Mouse (Mus musculus) layer of hippocampus, adult 18-20 months (tissue): ENCODE data around the gene Tmem174. TPM values are rescaled to one million over a fixed set of nuclear protein-coding genes. Genes with fewer than 3 reads are reported as not detected.

ENCODE experiments used
- DNase-seq, 2 experiments: peaks; one replicate each; pipeline ENCODE4 v3.0.0; 2022; ENCODE audit warnings: low spot score in 2 of 2
- total RNA-seq, 2 experiments: library from RNA; stranded (reverse); gene quantifications; 2 replicates each; pipeline ENCODE4 v1.2.3; 2021

The Tmem174 gene
- total RNA-seq, 2 experiments from 2014 or later = 0.27 TPM; not detected in 1

DNA sequence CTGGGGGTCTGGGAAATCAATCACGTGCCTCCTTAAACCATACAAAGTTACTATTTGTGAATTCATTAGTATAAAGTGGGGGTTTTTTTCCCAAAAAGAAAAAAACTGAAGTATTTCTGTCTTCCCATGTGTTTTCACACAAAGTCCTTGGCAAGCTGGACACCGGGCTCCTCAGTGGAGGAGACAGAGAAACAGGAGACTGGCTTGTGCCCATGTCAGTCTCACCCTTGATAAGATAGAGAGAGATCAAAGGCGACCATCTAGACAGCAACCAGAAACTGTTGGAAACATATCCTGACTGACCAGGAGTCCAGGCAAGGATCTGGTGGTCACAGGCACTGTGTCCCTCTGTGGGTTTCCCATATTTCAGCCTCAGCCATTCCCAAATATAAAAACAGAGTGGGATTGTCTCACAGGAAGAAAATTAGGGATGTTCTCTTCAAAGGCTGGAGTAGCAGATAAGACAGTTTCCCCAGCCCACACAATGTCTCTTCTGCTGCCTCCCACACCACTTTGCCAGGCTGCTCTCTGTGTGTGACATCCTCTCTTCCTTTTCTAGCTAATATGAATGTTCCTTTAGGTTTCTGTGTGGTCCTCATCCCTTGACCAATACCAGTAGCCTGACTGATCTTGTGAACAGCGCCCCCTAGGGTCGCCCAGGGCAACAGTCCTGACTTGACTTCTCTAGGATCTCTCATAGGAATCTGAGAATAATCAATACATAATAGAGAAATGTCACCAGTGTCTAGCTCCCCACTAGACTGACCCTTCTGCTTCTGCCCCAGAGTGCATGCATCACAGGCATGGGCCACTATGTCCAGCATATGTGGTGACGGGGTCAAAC, 3.3 kb downstream of the Tmem174 start:
- peak; percentile 53 to 69 for DNase-seq

DNA sequence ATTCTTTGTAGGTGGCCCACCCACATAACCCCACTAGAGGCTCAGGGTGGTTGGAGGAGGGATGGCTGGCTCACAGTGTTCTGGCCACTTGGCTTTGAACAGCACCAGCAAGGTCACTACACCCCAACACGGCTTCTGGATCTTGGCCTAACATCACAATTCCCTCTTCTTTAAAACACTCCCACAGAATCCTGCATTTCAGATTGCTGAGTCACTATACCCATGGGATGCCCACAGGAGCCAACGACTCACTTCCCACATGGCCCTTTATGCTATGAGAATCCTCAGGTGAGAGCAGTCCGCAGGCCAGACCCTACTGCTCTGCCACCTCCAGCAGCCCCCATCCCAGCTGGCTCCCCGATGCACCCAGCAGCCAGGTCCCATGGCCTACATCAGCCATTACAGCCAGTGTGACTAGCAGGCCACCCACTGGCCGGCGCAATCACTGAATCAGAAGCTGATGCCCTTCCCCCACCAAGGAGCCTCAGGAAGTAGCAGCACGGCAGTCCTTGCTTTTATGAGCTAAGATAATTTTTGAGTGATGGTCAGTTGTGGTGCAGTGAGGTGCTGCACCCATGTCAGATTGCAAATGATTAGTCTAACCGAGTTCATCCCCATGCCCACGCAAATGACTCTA, 4.8 kb downstream of the Tmem174 start:
- DNase-seq = peak in 1 of 2 experiments; percentile 26

DNA sequence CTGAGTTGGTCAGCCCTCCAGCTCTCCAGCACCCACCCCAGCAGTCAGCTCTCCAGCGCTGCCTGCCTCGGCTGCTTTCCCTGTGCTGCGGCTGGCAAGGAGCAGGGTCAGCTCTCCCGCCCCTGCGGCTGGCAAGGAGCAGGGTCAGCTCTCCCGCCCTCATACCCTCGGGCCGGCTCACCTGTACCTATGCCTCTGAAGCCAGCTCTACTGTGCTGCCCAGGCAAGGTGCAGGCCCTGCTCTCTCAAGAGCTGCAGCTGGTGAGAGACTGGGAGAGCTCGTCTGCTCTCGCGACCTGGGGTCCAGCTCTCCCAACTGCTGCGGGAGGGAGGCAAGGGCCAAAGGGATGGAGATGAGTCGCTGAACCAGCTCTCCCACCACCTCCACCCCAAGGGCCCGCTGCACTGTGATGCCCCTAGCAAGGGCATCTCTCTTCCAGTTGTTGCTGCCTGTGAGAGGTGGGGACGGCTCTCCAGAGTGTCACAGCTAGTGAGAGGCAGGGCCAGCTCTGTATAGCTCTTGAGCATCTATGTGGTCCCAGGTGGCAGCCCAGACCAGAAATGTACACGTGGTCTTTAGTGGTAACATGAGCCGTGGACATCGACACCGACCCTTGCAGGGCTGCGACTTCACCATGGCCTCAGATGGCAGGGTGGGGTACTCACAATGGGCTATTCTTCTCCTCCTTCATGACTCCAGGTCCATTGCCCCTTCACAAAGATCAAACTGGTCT, 5.9 kb downstream of the Tmem174 start:
- no peak for DNase-seq

DNA sequence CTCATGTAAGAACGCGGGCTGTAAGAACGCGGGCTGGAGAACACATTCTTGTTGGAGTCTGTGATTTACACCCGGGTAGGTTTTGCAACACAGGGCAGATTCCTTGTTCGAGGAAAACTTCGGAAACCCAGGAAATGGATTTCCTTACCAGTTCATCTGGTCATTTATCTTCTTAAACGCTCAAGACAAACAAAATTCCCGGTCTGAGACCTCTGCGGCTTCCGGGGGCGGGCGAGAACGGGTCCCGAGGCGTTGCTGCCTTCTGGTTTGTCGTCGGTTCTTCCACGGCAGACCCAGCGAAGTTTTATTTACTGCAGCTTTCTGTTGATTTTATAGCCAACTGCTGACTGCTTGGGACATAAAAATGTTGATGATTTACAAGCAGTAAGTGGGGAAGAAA, 10.5 kb downstream of the Tmem174 start:
- no peak for DNase-seq

DNA sequence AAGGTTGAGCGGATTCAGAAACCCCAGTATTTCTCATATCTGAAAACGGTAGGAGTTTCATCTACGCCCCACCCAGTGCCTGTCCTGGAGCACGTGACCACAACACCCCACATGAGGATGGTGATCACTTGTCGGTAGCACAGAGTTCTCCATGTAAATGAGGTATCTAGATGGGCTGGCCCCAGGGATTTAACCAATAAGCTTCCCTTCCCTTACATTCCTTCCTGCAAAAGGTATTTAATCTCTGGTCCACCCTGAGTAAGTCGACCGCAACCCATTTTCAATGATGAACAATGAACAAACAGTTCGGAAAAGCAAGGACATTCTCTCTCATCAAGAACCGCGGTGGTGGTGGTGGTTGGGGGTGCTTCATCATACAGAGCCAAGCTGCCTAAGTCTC, 12.7 kb downstream of the Tmem174 start:
- DNase-seq = no peak

DNA sequence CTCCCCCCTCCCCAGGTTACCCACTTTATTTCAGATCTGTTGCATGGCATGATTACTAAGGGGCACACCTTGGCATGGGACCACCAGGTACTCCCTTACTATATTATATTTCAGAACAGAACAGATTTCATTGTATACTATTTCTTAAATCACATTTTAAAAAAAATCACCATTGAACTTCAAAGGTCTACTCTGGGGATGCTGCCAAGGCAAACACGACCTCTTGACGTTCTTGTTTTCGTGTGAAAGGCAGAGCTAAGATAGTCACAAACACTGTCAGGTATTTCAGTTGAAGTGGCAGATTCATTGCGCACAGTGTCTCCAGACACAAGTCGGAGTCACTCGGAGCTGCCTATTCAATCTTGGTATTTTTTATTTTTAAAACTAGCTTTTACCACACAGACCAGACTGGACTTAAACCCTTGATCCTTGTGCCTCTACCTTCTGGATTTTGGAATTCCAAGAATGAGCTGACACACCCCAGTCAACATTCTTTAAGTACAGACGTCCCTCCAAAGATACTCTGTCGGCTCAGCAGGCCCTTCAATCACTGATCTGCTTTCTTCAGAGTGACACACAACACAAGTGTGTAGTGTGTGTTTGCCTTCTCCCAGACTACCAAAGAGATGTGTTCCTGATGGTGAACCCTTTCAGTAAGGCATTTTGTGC, 14.2 kb downstream of the Tmem174 start:
- no peak for DNase-seq

DNA sequence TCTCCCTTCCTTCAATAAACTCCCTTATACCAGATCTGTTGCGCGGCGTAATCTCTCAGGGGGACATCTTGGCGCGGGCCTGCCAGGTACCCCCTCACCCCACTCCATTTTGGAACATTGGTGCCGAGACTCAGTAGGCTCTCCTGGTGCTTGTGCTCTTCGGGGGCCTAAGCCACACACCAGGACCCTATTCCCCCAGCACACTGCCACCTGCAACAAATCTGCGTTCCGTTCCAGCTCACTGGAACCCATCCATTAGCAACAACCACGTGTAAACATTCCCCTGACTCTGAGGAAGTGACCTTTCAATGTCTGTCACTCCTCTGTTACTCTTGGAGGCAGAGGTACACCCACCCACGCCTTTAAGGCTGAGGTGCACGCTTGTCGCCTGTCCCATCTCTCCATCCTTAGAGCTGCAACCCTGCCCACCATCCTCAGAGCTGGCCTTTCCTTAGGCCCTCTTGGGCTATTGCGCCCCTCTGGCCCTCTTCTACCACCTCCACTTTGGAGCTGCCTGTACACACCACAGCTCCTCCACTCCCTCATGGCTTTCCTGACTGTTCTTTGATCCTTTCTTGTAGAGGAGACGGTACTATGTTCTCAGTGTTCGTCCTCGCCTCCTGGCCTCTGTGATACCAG, 19.7 kb downstream of the Tmem174 start:
- no peak for DNase-seq

DNA sequence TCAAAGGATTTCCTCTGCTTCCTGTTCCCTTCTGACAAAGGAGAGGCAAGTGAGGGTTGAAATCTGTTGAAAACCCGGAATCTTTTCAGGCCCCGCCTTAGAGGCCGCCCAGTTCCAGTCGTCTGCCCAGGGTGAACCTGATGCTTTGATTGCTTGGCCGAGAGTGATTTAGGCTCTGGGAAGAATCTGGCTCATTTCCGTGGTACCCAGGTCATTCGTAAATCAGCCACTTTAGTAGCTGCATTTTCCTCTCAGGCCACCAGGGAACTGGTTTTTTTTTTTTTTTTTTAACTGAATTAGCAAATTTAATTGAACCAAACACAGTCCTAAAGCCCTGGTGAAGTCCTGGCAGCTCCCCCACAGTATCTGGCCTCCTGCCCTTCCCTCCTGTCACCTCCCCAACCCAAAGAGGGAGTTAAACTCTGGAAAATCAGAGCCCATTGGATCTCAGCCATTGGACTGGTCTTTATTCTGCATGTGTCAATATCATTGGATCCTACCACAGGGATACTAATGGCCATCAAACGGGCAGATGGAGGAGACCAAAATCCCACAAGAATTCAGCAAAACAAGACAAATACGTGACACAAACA, 29.2 kb downstream of the Tmem174 start:
- DNase-seq = no peak

DNA sequence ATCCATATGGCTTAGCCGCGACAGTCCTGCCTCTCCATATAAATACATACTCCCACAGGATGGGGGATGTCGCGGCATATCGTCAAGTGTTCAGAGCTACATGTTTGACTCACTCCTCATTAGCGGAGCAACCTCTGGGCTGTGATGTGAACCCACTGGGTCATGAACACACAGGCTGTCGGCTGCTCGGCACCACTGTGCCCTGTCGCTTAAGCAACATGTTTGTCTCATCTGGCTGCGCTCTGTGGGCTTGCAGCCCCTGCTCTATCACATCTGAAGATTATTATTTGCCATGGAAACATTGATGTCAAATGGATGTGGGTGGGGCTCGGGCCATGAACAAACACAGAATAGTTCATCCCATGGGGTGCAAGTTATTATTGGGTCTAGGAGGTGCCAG, 33.4 kb downstream of the Tmem174 start:
- DNase-seq = no peak

DNA sequence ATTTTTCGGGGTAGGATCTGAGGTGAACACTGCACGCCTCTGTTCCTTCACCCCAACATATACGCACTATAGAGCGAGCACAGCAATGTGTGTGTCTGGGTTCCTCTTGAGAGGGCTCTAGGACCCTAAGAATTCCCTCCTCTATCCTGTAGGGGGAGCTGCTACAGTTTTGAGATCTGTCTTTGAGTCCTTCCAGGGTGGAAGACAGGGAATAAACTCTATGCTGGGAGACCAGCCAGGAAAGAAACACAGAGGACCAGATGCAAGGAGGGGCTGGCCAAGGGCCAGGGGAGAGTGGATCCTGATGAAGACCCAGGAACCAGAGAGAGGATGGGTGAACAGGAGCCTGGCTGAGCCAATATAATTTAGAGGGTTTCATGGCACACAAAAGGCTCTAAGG, 40.5 kb downstream of the Tmem174 start:
- DNase-seq = peak in 1 of 2 experiments; percentile 27

DNA sequence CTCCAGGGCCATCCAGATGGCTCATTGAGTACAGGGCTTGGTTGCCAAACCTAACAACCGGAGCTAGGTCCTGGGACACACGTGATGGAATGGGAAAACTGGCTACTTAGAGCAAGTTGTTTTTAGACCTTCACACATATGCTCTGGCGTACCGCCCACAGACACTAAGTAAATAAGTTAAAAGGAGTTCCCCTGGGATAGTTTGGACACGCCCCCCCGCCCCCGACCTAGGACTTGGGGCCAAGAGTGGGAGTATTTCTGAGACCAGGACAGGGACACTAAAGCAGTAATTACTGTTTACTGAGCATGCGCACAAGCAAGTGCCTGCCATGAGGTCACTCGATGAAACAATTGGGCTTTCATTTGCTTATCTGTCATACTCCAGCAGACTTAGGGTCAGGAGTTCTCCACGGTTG, 42.5 kb downstream of the Tmem174 start:
- no peak for DNase-seq

DNA sequence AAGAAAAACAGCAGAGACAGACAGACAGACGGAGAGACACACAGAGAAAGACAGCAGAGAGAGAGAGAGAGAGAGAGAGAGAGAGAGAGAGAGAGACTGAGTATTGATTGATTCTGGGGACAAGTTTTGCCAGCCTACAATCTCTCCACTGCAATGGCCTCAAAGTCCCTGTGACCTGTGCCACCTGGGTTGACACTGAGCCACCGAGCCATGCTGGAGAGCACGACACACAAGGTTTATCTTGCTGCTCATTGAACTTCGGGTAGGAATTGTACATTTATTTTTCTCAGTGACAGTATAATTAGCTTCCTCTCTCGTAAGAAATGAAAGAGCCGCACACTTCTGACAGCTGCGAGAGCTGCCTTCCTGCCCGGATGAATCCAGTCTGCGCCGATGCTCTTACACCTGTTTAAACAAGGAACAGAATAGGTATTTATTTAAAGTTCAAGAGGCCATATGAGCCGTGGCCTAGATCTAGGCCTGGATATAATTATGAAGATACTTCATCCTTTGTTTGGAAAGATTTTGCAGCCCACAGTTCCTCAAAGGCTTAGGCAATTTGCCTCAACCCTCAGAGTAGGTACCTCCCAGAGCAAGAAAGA, 43.2 kb downstream of the Tmem174 start:
- no peak for DNase-seq

DNA sequence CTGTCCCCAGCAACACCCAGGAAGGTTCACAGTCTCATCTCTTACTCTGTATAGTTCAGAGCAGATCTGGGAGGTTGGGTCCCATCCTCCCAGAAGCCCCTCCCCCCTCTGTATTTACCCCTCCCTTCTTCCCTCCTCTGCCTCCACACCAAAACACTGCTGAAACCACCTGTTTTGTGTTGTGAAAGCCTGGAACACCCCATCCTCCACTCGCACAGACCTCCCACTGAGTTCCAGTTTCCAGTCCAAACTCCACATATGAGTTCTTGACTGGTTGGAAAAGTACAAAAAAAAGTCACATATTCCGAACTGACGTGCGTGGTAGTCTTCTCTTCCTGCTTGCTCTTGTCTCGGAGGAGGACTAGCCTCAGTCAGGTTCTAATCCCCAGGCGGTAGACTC, 45.8 kb downstream of the Tmem174 start:
- DNase-seq = peak in 1 of 2 experiments; percentile 41

DNA sequence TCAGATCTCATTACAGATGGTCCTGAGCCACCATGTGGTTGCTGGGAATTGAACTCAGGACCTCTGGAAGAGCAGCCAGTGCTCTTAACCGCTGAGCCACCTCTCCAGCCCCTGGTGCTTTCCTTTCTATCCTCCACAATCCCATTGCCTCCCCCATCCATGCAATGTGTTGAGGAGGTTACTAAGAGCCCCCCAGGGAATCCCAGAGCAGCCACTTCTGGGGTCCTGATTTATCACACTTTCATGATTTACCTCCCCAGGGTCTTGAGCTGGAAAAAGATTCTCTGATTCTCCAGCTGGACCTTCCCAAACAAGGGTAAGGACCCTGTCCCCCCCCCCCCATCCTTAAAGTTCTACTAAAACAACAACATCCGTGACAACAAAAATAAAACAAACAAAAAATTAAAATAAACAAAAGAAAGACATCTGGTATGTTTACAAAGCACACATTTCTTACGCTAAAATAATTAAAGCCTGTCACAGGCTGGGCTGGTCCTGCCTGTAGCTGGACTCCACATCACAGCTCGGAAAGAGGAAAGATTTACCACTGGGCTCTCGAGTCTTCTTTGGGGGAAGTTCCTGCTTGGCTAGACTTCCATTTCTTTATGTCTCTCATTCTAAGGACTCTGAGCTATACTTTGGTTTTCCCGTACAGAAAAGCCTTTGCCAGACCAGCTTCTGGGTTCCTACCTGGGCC, 46.4 kb downstream of the Tmem174 start:
- no peak for DNase-seq

DNA sequence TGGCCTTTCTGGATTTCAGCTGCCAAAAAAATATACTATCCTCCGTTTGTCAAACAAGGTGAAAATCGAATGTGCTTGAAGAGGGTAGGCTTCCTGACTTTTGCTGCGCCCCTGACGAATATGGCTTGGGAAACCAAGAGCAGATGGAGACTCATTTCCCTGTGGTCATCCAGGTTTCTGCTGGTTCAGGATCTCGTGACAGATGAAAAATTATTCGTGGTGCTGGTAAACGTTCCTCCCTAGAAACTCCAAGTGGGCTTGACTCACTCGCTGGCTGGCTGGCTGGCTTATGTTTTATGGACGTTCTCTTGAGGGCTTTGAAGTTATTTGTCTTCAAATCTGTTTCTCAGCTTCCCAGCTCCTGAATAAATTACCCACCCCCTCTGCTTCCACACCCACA, 47.6 kb downstream of the Tmem174 start:
- no peak for DNase-seq

DNA sequence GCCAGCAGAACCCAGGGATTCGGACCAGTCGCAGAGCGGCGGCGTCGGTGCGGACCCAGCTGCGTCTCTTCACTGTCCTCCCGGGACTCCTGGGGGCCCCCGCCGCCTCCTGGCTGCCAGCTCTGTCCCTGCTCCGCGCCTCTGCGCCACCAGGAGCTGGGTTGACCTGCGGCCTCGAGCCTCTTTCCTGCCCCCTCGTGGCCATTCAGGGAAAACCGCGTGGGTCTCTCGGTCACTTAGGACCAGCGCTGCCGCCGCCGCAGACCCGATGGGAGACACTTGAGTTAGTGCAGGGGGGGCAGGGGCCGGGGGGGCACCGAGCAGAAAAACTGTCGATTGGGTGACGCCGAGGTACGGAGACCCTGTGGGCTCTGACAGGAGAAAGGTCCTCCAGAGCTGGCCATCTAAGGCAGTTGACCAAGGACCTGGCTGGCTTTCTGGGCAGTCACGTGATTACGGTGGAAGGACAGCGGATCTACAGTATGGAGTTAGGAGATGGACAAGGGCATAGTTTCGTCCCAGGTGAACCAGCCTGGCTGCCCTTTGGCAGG, 48.2 kb downstream of the Tmem174 start:
- peak; percentile 53 to 74 for DNase-seq

DNA sequence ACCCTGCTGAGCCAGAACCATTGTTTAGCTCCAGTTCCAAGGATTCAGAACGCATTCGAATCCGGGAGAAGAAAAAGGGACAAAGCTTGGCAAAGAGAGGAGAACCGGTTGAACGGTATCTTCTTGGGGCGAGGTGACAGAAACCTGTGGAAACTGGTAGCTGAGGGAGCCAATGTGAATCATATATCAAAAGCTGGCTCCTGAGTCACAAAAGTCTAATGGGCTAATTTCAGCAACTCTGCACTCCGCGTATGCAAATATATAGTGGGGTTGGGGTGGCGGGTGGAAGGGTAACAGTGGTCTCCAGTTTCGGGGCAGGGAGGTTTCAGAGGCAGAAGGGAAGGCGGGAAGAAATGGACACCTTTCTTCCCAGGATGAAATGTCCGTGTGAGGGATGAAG, 48.7 kb downstream of the Tmem174 start:
- no peak for DNase-seq

DNA sequence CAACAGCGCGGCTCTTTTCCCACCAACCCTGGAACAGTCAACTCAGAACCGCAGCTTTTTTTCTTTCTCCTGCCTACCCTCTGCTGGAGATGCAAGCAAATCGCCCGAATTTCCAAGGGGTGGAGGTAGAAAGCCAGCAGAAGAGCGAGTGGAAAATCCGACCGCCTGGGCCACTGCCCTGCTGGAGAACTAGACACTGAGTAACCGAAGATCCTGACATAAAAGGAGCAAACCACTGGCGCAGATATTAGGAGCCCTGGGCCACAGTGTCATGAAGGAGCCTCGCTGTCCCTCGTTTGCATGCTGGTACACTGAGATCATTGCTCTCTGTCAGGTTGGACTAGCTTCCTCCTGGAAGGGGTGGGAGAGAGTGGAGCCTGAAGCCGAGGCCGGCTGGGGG, 49.6 kb downstream of the Tmem174 start:
- DNase-seq = peak in 1 of 2 experiments; percentile 48
